Mouse (Mus musculus) adrenal gland, postnatal 10 days (tissue): ENCODE results near the gene Nfya. TPM values are rescaled to one million over a fixed set of nuclear protein-coding genes. Genes with fewer than 3 reads are reported as not detected.

ENCODE experiments used
- DNase-seq: peaks from one replicate; pipeline ENCODE4 v3.0.0; 2021; ENCODE audit warnings: mixed read lengths
- total RNA-seq, 2 experiments: library from RNA; stranded (reverse); gene quantifications; 2 replicates each; pipeline ENCODE4 v1.2.3; 2021

Gene Nfya
- total RNA-seq, 2 experiments from 2014 or later, result 31.0 to 31.3 TPM

DNA sequence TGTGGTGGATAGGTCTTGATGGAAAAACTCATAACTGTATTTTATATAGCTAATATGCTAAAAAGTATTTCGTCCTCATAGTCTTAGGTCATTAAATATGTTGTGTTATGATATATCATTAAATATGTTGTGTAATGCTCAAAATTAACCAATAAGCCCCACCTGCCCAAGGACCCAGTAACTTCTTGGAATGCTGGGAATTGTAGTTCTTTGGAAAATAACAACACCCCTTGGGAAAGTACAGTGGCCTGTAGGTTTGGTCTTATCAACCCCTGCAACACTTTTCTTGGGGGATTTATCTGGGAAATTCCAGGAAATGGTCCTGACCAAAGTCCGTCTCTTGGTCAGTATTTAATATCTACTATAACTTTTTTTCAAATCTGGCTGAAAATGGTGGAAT is 66.6 kb downstream of the Nfya start:
- DNase-seq, result no peak

DNA sequence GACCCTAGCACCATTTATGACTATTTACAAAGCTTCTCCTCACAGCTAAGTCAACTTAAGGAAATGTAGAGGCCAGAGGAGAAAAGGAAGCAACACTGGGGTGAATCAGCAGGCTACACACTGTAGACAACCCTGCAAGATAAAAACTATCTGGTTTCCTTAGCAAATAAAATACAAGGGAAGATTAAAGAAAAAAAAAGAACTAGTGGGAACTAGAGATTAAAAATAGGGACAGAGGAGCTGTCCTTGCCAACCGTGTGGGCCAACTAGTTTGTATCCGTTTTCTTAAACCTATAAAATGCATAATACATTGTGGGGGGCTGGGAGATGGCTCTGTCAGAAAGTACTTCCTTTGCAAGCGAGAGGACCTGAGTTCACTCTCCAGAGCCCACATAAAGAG is 67.8 kb downstream of the Nfya start:
- DNase-seq, result no peak

DNA sequence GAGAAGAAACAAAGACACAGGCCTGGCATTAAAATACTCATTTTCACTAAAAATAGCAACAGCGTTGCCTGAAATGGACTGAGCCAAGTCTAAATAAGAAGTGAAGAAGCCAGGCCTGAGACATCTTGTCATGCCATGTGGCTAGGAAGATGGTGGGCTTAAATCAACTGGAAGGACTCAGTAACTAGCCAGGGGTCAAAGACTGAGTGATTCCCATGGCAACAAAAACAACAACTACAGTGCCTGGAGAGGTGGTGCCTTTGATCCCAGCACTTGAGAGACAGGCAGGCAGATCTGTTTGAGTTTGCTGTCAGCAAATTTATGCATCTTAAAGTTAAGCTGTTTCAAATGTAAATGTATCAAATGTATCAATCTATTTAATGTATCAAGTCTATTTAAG is 69.4 kb downstream of the Nfya start:
- no peak for DNase-seq

Other genes starting within 250 kb of the Nfya start
- gene A530064D06Rik, start 242.6 kb downstream of the Nfya start, total RNA-seq, result under 1 TPM; 0.24 to 0.33 TPM
- gene Trem1, start 177.1 kb downstream of the Nfya start, total RNA-seq, result under 1 TPM; 0.09 to 0.42 TPM
- under 1 TPM; 0.70 to 0.72 TPM for gene Trem3, start 162.1 kb downstream of the Nfya start, total RNA-seq
- 1 to 10 TPM; 1.4 to 2.2 TPM for gene Treml4, start 145.6 kb downstream of the Nfya start, total RNA-seq
- 1 to 10 TPM; 1.5 to 2.0 TPM for gene Treml2, start 110.4 kb downstream of the Nfya start, total RNA-seq
- under 1 TPM; 0.66 to 0.79 TPM for gene B430306N03Rik, start 93.8 kb downstream of the Nfya start, total RNA-seq
- 1 to 10 TPM; 1.2 to 1.9 TPM for gene Trem2, start 63.5 kb downstream of the Nfya start, total RNA-seq
- under 1 TPM; 0.48 TPM for gene Treml1, start 50.0 kb downstream of the Nfya start, total RNA-seq
- gene Oard1, start 108 bp upstream of the Nfya start, total RNA-seq, result 10 to 100 TPM; 19.1 to 22.8 TPM
- 10 to 100 TPM; 15.9 to 51.1 TPM for gene Apobec2, start 23.0 kb upstream of the Nfya start, total RNA-seq
- 1 to 10 TPM; 1.5 to 2.1 TPM for gene Tspo2, start 41.6 kb upstream of the Nfya start, total RNA-seq
- gene Unc5cl, start 45.0 kb upstream of the Nfya start, total RNA-seq, result under 1 TPM in 1 of 2 experiments, not detected in 1; 0.21 TPM